Mouse (Mus musculus): Measurements from ENCODE around the gene Gm14597. TPM values are rescaled to one million over a fixed set of nuclear protein-coding genes. Genes with fewer than 3 reads are reported as not detected.
"Not testable (repeated sequence)": the region's sequence is repeated elsewhere in the genome, so short reads cannot be mapped to it uniquely, and the experiment has no call there.

Gene Gm14597
- polyA plus RNA-seq, 1 experiment from 2014 or later, result not detected

- Histone ChIP-seq H3K36me3 (ENCODE audit: control insufficient read depth, insufficient read depth, low read length) (no peaks in the 10 kb centered on the region), H3K4me1 (ENCODE audit: control insufficient read depth, insufficient read depth, low read length) (no peaks in the 10 kb centered on the region), H3K9me3 (ENCODE audit: control insufficient read depth, low read length) (no peaks in the 10 kb centered on the region), H3K4me3 (ENCODE audit: low read depth, low read length) (peak within 1 kb of the TSS; percentile 36), H3K27me3 (ENCODE audit: control insufficient read depth, insufficient read depth, low read length) (no peaks in the 10 kb centered on the region), H3K27ac (ENCODE audit: low read depth, low read length) (no peak within 1 kb of the TSS; the same call in 1 of the 2 replicates), H3K4me2 (peak within 1 kb of the TSS; percentile 47), H3K9ac (ENCODE audit: low read length) (peak within 1 kb of the TSS; percentile 57)
- WGBS, result 25% methylated on average over 20 of the region's 20 CpGs
- peak; percentile 91 for DNase-seq (ENCODE audit: low spot score, missing footprints)
- peak; percentile 93 for ATAC-seq (ENCODE audit: low FRiP score)
These were observed 1.3 kb downstream of the Gm14597 start, which contains the start of gene Rtl8c for GRCm38 (mm10) chrX:53607242-53608121. Gene Rtl8c (plus strand): TSS chrX:53608032.

GRCm38 (mm10) chrX:53606176-53606575 is 2.6 kb downstream of the Gm14597 start:
- 47% methylated on average over 1 of the region's 1 CpGs for WGBS
- ATAC-seq (ENCODE audit: low FRiP score), result not testable (repeated sequence)

GRCm38 (mm10) chrX:53599993-53600392 is 8.8 kb downstream of the Gm14597 start:
- not testable (repeated sequence) for DNase-seq (ENCODE audit: low spot score, missing footprints); H3K27ac ChIP-seq (ENCODE audit: low read depth, low read length)

More at GRCm38 (mm10) chrX:53606176-53606575, 2.6 kb downstream of the Gm14597 start:
- H3K9me3 ChIP-seq (ENCODE audit: control insufficient read depth, low read length); H3K4me1 ChIP-seq (ENCODE audit: control insufficient read depth, insufficient read depth, low read length); H3K27ac ChIP-seq (ENCODE audit: low read depth, low read length); H3K36me3 ChIP-seq (ENCODE audit: control insufficient read depth, insufficient read depth, low read length); H3K27me3 ChIP-seq (ENCODE audit: control insufficient read depth, insufficient read depth, low read length); H3K9ac ChIP-seq (ENCODE audit: low read length); DNase-seq (ENCODE audit: low spot score, missing footprints); H3K4me3 ChIP-seq (ENCODE audit: low read depth, low read length); H3K4me2 ChIP-seq: not testable (repeated sequence)

GRCm38 (mm10) chrX:53583404-53583803 is 25.4 kb downstream of the Gm14597 start:
- H3K4me1 ChIP-seq (ENCODE audit: control insufficient read depth, insufficient read depth, low read length); DNase-seq (ENCODE audit: low spot score, missing footprints); H3K36me3 ChIP-seq (ENCODE audit: control insufficient read depth, insufficient read depth, low read length); H3K4me3 ChIP-seq (ENCODE audit: low read depth, low read length); H3K27ac ChIP-seq (ENCODE audit: low read depth, low read length); ATAC-seq (ENCODE audit: low FRiP score); H3K9ac ChIP-seq (ENCODE audit: low read length); H3K4me2 ChIP-seq; H3K27me3 ChIP-seq (ENCODE audit: control insufficient read depth, insufficient read depth, low read length); H3K9me3 ChIP-seq (ENCODE audit: control insufficient read depth, low read length): not testable (repeated sequence)
- WGBS, result 70% methylated on average over 3 of the region's 4 CpGs

More at GRCm38 (mm10) chrX:53599993-53600392, 8.8 kb downstream of the Gm14597 start:
- H3K9ac ChIP-seq (ENCODE audit: low read length); H3K36me3 ChIP-seq (ENCODE audit: control insufficient read depth, insufficient read depth, low read length); H3K27me3 ChIP-seq (ENCODE audit: control insufficient read depth, insufficient read depth, low read length); H3K4me2 ChIP-seq; H3K4me3 ChIP-seq (ENCODE audit: low read depth, low read length); ATAC-seq (ENCODE audit: low FRiP score); H3K4me1 ChIP-seq (ENCODE audit: control insufficient read depth, insufficient read depth, low read length); H3K9me3 ChIP-seq (ENCODE audit: control insufficient read depth, low read length): not testable (repeated sequence)
- 21% methylated on average over 2 of the region's 2 CpGs for WGBS

- ATAC-seq (ENCODE audit: low FRiP score); H3K9me3 ChIP-seq (ENCODE audit: control insufficient read depth, low read length); H3K4me3 ChIP-seq (ENCODE audit: low read depth, low read length); H3K9ac ChIP-seq (ENCODE audit: low read length); H3K36me3 ChIP-seq (ENCODE audit: control insufficient read depth, insufficient read depth, low read length); H3K27me3 ChIP-seq (ENCODE audit: control insufficient read depth, insufficient read depth, low read length); H3K4me1 ChIP-seq (ENCODE audit: control insufficient read depth, insufficient read depth, low read length); H3K27ac ChIP-seq (ENCODE audit: low read depth, low read length); H3K4me2 ChIP-seq; DNase-seq (ENCODE audit: low spot score, missing footprints): not testable (repeated sequence)
- WGBS, result 94% methylated on average over 2 of the region's 4 CpGs
These were observed 27.4 kb downstream of the Gm14597 start for GRCm38 (mm10) chrX:53581407-53581806.

GRCm38 (mm10) chrX:53579311-53579710 is 29.5 kb downstream of the Gm14597 start:
- Histone ChIP-seq H3K36me3 (ENCODE audit: control insufficient read depth, insufficient read depth, low read length) (no peaks in the 10 kb centered on the region), H3K27ac (ENCODE audit: low read depth, low read length) (no peak overlapping the region), H3K27me3 (ENCODE audit: control insufficient read depth, insufficient read depth, low read length) (no peaks in the 10 kb centered on the region), H3K9ac (ENCODE audit: low read length) (no peak overlapping the region), H3K4me1 (ENCODE audit: control insufficient read depth, insufficient read depth, low read length) (no peaks in the 10 kb centered on the region), H3K9me3 (ENCODE audit: control insufficient read depth, low read length) (no peaks in the 10 kb centered on the region), H3K4me2 (no peak overlapping the region), H3K4me3 (ENCODE audit: low read depth, low read length) (no peak overlapping the region)
- 88% methylated on average over 1 of the region's 1 CpGs for WGBS
- DNase-seq (ENCODE audit: low spot score, missing footprints) (no peak), ATAC-seq (ENCODE audit: low FRiP score) (no peak)

Other genes starting within 250 kb of the Gm14597 start
- 66.9 and 72.7 TPM in 2 replicates for gene Mospd1, start 238.5 kb downstream of the Gm14597 start, polyA plus RNA-seq (2014; fragmentation: Nextera tagmentation; extraction: Ambion mirVana)
- not detected in 2 replicates for gene Etd, start 174.1 kb downstream of the Gm14597 start, polyA plus RNA-seq (2014; fragmentation: Nextera tagmentation; extraction: Ambion mirVana)
- 52.7 and 56.2 TPM in 2 replicates for gene Rtl8c, start 947 bp downstream of the Gm14597 start, polyA plus RNA-seq (2014; fragmentation: Nextera tagmentation; extraction: Ambion mirVana)
- gene Rtl8a, start 34.7 kb upstream of the Gm14597 start, polyA plus RNA-seq (2014; fragmentation: Nextera tagmentation; extraction: Ambion mirVana), result 85.0 and 98.1 TPM in 2 replicates
- gene Rtl8b, start 61.4 kb upstream of the Gm14597 start, polyA plus RNA-seq (2014; fragmentation: Nextera tagmentation; extraction: Ambion mirVana), result 74.0 and 80.3 TPM in 2 replicates
- 0.27 and 0.37 TPM in 2 replicates for gene 4930502E18Rik, start 115.8 kb upstream of the Gm14597 start, polyA plus RNA-seq (2014; fragmentation: Nextera tagmentation; extraction: Ambion mirVana)
- 0.15 TPM in 1 of 2 replicates, not detected in the other for gene 1700013H16Rik, start 148.9 kb upstream of the Gm14597 start, polyA plus RNA-seq (2014; fragmentation: Nextera tagmentation; extraction: Ambion mirVana)
- gene Zfp36l3, start 167.4 kb upstream of the Gm14597 start, polyA plus RNA-seq (2014; fragmentation: Nextera tagmentation; extraction: Ambion mirVana), result not detected in 2 replicates
- 2.0 and 2.8 TPM in 2 replicates for gene Xlr, start 188.7 kb upstream of the Gm14597 start, polyA plus RNA-seq (2014; fragmentation: Nextera tagmentation; extraction: Ambion mirVana)